Mouse (Mus musculus): ENCODE data around the gene Tesmin. TPM values are rescaled to one million over a fixed set of nuclear protein-coding genes. Genes with fewer than 3 reads are reported as not detected.
A peak's percentile ranks its signal among the peaks of the same experiment; 100 is the strongest.

Gene Tesmin
- 1.1 TPM in 1 of 2 replicates, not detected in the other for polyA plus RNA-seq (2011; ENCODE audit: insufficient read depth, insufficient read length, low replicate concordance, missing spikeins)

GRCm38 (mm10) chr19:3388629-3389057 is at the start of gene Tesmin:
Tesmin (plus strand) TSS chr19:3388857.
- H3K4me3 ChIP-seq (replicated peaks; ENCODE audit: control insufficient read depth, low read depth, low read length): peak within 1 kb of the TSS; percentile 70
- 1% methylated on average over 33 of the region's 33 CpGs for WGBS
- H3K4me1 ChIP-seq (ENCODE audit: control insufficient read depth, insufficient read depth, low read length): no peaks in the 10 kb centered on the region; the same call in 1 of the 2 replicates
- TF ChIP-seq CTCF (IDR thresholded peaks at IDR 0.05; ENCODE audit: control insufficient read depth, insufficient read depth, low read length) (peak; percentile 41; the same call in 1 of the 2 replicates), POLR2A (IDR thresholded peaks at IDR 0.05; ENCODE audit: borderline replicate concordance, control insufficient read depth, low read depth, low read length) (peak; percentile 61; the same call in 1 of the 2 replicates)
- H3K27ac ChIP-seq (ENCODE audit: control insufficient read depth, insufficient read depth, low read depth, low read length, poor library complexity): peak within 1 kb of the TSS; percentile 90

GRCm38 (mm10) chr19:3339187-3339586 is 49.5 kb upstream of the Tesmin start:
- H3K27ac ChIP-seq (ENCODE audit: control insufficient read depth, insufficient read depth, low read depth, low read length, poor library complexity): no peak overlapping the region
- no peak overlapping the region for H3K4me3 ChIP-seq (replicated peaks; ENCODE audit: control insufficient read depth, low read depth, low read length)
- 34% methylated on average over 8 of the region's 8 CpGs for WGBS
- H3K4me1 ChIP-seq (ENCODE audit: control insufficient read depth, insufficient read depth, low read length): peaks cover 15% of the 10 kb centered on the region
- TF ChIP-seq POLR2A (IDR thresholded peaks at IDR 0.05; ENCODE audit: borderline replicate concordance, control insufficient read depth, low read depth, low read length) (no peak), CTCF (IDR thresholded peaks at IDR 0.05; ENCODE audit: control insufficient read depth, insufficient read depth, low read length) (no peak)

- Histone ChIP-seq H3K4me1 (ENCODE audit: control insufficient read depth, insufficient read depth, low read length) (peaks cover 9% of the 10 kb centered on the region; the same call in 1 of the 2 replicates), H3K27ac (ENCODE audit: control insufficient read depth, insufficient read depth, low read depth, low read length, poor library complexity) (no peak overlapping the region), H3K4me3 (replicated peaks; ENCODE audit: control insufficient read depth, low read depth, low read length) (no peak overlapping the region)
- no peak for TF ChIP-seq POLR2A (IDR thresholded peaks at IDR 0.05; ENCODE audit: borderline replicate concordance, control insufficient read depth, low read depth, low read length)
- TF ChIP-seq CTCF (IDR thresholded peaks at IDR 0.05; ENCODE audit: control insufficient read depth, insufficient read depth, low read length): no peak
- 16% methylated on average over 3 of the region's 3 CpGs for WGBS
Observed at GRCm38 (mm10) chr19:3341021-3341420, 47.6 kb upstream of the Tesmin start.

- WGBS: 74% methylated on average over 3 of the region's 3 CpGs
- H3K27ac ChIP-seq (ENCODE audit: control insufficient read depth, insufficient read depth, low read depth, low read length, poor library complexity): no peak overlapping the region
- TF ChIP-seq POLR2A (IDR thresholded peaks at IDR 0.05; ENCODE audit: borderline replicate concordance, control insufficient read depth, low read depth, low read length) (no peak), CTCF (IDR thresholded peaks at IDR 0.05; ENCODE audit: control insufficient read depth, insufficient read depth, low read length) (no peak)
- peaks cover 2% of the 10 kb centered on the region; the same call in 1 of the 2 replicates for H3K4me1 ChIP-seq (ENCODE audit: control insufficient read depth, insufficient read depth, low read length)
- no peak overlapping the region for H3K4me3 ChIP-seq (replicated peaks; ENCODE audit: control insufficient read depth, low read depth, low read length)
Observed at GRCm38 (mm10) chr19:3343929-3344328, 44.7 kb upstream of the Tesmin start.

GRCm38 (mm10) chr19:3344636-3345544 is 43.8 kb upstream of the Tesmin start:
- WGBS: 86% methylated on average over 8 of the region's 8 CpGs
- TF ChIP-seq CTCF (IDR thresholded peaks at IDR 0.05; ENCODE audit: control insufficient read depth, insufficient read depth, low read length) (no peak), POLR2A (IDR thresholded peaks at IDR 0.05; ENCODE audit: borderline replicate concordance, control insufficient read depth, low read depth, low read length) (no peak)
- H3K4me3 ChIP-seq (replicated peaks; ENCODE audit: control insufficient read depth, low read depth, low read length): no peak overlapping the region
- no peak overlapping the region for H3K27ac ChIP-seq (ENCODE audit: control insufficient read depth, insufficient read depth, low read depth, low read length, poor library complexity)
- no peaks in the 10 kb centered on the region; the same call in 1 of the 2 replicates for H3K4me1 ChIP-seq (ENCODE audit: control insufficient read depth, insufficient read depth, low read length)

- no peak overlapping the region for H3K27ac ChIP-seq (ENCODE audit: control insufficient read depth, insufficient read depth, low read depth, low read length, poor library complexity)
- TF ChIP-seq POLR2A (IDR thresholded peaks at IDR 0.05; ENCODE audit: borderline replicate concordance, control insufficient read depth, low read depth, low read length) (no peak), CTCF (IDR thresholded peaks at IDR 0.05; ENCODE audit: control insufficient read depth, insufficient read depth, low read length) (no peak)
- no peaks in the 10 kb centered on the region; the same call in 1 of the 2 replicates for H3K4me1 ChIP-seq (ENCODE audit: control insufficient read depth, insufficient read depth, low read length)
- H3K4me3 ChIP-seq (replicated peaks; ENCODE audit: control insufficient read depth, low read depth, low read length): no peak overlapping the region
- 93% methylated on average over 1 of the region's 1 CpGs for WGBS
Observed at GRCm38 (mm10) chr19:3347784-3348183, 40.9 kb upstream of the Tesmin start.

GRCm38 (mm10) chr19:3353415-3354111 is 35.1 kb upstream of the Tesmin start:
- TF ChIP-seq POLR2A (IDR thresholded peaks at IDR 0.05; ENCODE audit: borderline replicate concordance, control insufficient read depth, low read depth, low read length): no peak
- TF ChIP-seq CTCF (IDR thresholded peaks at IDR 0.05; ENCODE audit: control insufficient read depth, insufficient read depth, low read length): no peak
- WGBS: 61% methylated on average over 7 of the region's 7 CpGs
- Histone ChIP-seq H3K4me3 (replicated peaks; ENCODE audit: control insufficient read depth, low read depth, low read length) (no peak overlapping the region), H3K27ac (ENCODE audit: control insufficient read depth, insufficient read depth, low read depth, low read length, poor library complexity) (no peak overlapping the region), H3K4me1 (ENCODE audit: control insufficient read depth, insufficient read depth, low read length) (no peaks in the 10 kb centered on the region)

- no peak overlapping the region for H3K4me3 ChIP-seq (replicated peaks; ENCODE audit: control insufficient read depth, low read depth, low read length)
- H3K4me1 ChIP-seq (ENCODE audit: control insufficient read depth, insufficient read depth, low read length): no peaks in the 10 kb centered on the region
- no peak overlapping the region for H3K27ac ChIP-seq (ENCODE audit: control insufficient read depth, insufficient read depth, low read depth, low read length, poor library complexity)
- WGBS: 89% methylated on average over 5 of the region's 5 CpGs
- TF ChIP-seq POLR2A (IDR thresholded peaks at IDR 0.05; ENCODE audit: borderline replicate concordance, control insufficient read depth, low read depth, low read length) (no peak), CTCF (IDR thresholded peaks at IDR 0.05; ENCODE audit: control insufficient read depth, insufficient read depth, low read length) (peak; percentile 43; the same call in 1 of the 2 replicates)
Observed at GRCm38 (mm10) chr19:3355096-3355495, 33.6 kb upstream of the Tesmin start.

Measured in bone marrow, adult 2 months (tissue).